Comparison of ENCODE assay signal across 20 mouse cellular contexts in genomic region chr2:146551818-146552217, GRCm38 (mm10). TPM values are rescaled to one million over a fixed set of nuclear protein-coding genes. Genes with fewer than 3 reads are reported as not detected.
DNase-seq lines count a peak whose midpoint lies in the region; ATAC-seq and TF ChIP-seq lines count a peak whose summit lies in the region.
"Had no signal": no experiment of that assay in that cellular context is flagged by ENCODE, and none has a peak within 500 bp of the region (broad histone marks: within the 10 kb centered on the region; RNA-seq: fewer than 3 reads in every experiment).

No protein-coding gene starts in this region.

- no peak overlapping the region for H3K27ac ChIP-seq in lung, embryonic 14.5 days (ENCODE audit: low read depth)
- H3K27ac ChIP-seq in MEL (ENCODE audit: control insufficient read depth, low read depth, low read length) = no peak overlapping the region
- H3K27ac ChIP-seq: embryonic facial prominence, embryonic 13.5 days had no signal

- H3K4me3 ChIP-seq in lung, embryonic 14.5 days (ENCODE audit: low read depth, low read length) = no peak overlapping the region
- no peak overlapping the region for H3K4me3 ChIP-seq in MEL (ENCODE audit: control insufficient read depth in 1 of 2, insufficient read depth in 1 of 2, low read depth in 2 of 2, low read length in 2 of 2)
- H3K4me3 ChIP-seq: embryonic facial prominence, embryonic 13.5 days; forebrain, embryonic 13.5 days; heart, embryonic 12.5 days had no signal

- no peaks in the 10 kb centered on the region for H3K4me1 ChIP-seq in lung, embryonic 14.5 days (ENCODE audit: insufficient read depth)
- H3K4me1 ChIP-seq in MEL (ENCODE audit: control insufficient read depth in 1 of 2, insufficient read depth in 2 of 2, low read length in 2 of 2) = peaks cover 5 to 20% of the 10 kb centered on the region in 2 experiments

- H3K9me3 ChIP-seq in lung, embryonic 14.5 days (ENCODE audit: low read depth, low read length) = no peaks in the 10 kb centered on the region
- H3K9me3 ChIP-seq in MEL (replicated peaks; ENCODE audit: insufficient read depth, low read length) = no peaks in the 10 kb centered on the region
- H3K9me3 ChIP-seq: embryonic facial prominence, embryonic 13.5 days; forebrain, embryonic 13.5 days; heart, embryonic 12.5 days had no signal

- TF ChIP-seq RAD21 in MEL (IDR thresholded peaks at IDR 0.05; ENCODE audit: low read depth, low read length) = no peak

- TF ChIP-seq POLR2A in MEL (IDR thresholded peaks at IDR 0.05; ENCODE audit: control insufficient read depth in 1 of 2, insufficient read depth in 1 of 2, low read depth in 1 of 2, low read length in 2 of 2, poor library complexity in 1 of 2) = no peak

- H3K36me3 ChIP-seq in lung, embryonic 14.5 days (ENCODE audit: insufficient read depth) = no peaks in the 10 kb centered on the region
- H3K36me3 ChIP-seq in MEL (ENCODE audit: control insufficient read depth in 1 of 2, insufficient read depth in 2 of 2, low read length in 2 of 2) = peaks cover 0 to 22% of the 10 kb centered on the region in 2 experiments; a peak in 2 of 4 replicates
- H3K36me3 ChIP-seq: embryonic facial prominence, embryonic 13.5 days; heart, embryonic 12.5 days had no signal

- no peak for ATAC-seq in lung, embryonic 14.5 days (ENCODE audit: insufficient read depth)
- ATAC-seq: activated CD4-positive, CD25-positive, alpha-beta regulatory T cell, adult 4 months; forebrain, embryonic 13.5 days; forebrain, postnatal 0 days; Patski had no signal

- peak; percentile 35 for DNase-seq in kidney, adult 11 months
- no peak for DNase-seq in kidney, postnatal 4 days
- DNase-seq in kidney, postnatal 14 days = peak; percentile 24
- no peak for DNase-seq in kidney, postnatal 10 days
- peak; percentile 51 for DNase-seq in lung, embryonic 14.5 days
- no peak for DNase-seq in lung, postnatal 25 days (ENCODE audit: low spot score)
- DNase-seq in MEL (ENCODE audit: low read depth, low spot score) = peak; percentile 28
- DNase-seq in left cerebral cortex, postnatal 4 days = no peak
- DNase-seq: adrenal gland, adult 2 months; adrenal gland, postnatal 25 days; cerebellum, adult 18-20 months; cerebellum, adult 9-11 months; cerebellum, postnatal 36 days; forebrain, postnatal 0 days; gastrocnemius, postnatal 14 days had no signal

- no peak overlapping the region for H3K4me2 ChIP-seq in lung, embryonic 14.5 days
- H3K4me2 ChIP-seq: embryonic facial prominence, embryonic 13.5 days; forebrain, embryonic 13.5 days; heart, embryonic 12.5 days had no signal

- no peak for TF ChIP-seq CTCF in lung, embryonic 14.5 days (IDR thresholded peaks at IDR 0.05; ENCODE audit: low read depth)
- no peak for TF ChIP-seq CTCF in MEL (IDR thresholded peaks at IDR 0.05 in 2 of 3, conservative IDR thresholded peaks at IDR 0.05 in 1 of 3; ENCODE audit: control insufficient read depth in 1 of 3, insufficient read depth in 1 of 3, low read depth in 2 of 3, low read length in 3 of 3, poor library complexity in 1 of 3, severe bottlenecking in 1 of 3)

- H3K27me3 ChIP-seq in lung, embryonic 14.5 days (ENCODE audit: insufficient read depth, low read length) = no peaks in the 10 kb centered on the region
- H3K27me3 ChIP-seq in MEL (ENCODE audit: control insufficient read depth in 1 of 2, insufficient read depth in 2 of 2, low read length in 2 of 2) = no peaks in the 10 kb centered on the region
- H3K27me3 ChIP-seq: embryonic facial prominence, embryonic 13.5 days; forebrain, embryonic 13.5 days; heart, embryonic 12.5 days had no signal

- TF ChIP-seq EP300 in MEL (IDR thresholded peaks at IDR 0.05; ENCODE audit: low read depth in 1 of 2, low read length in 2 of 2) = no peak

- WGBS in lung, embryonic 14.5 days = 55% methylated on average over 4 of the region's 4 CpGs

- intact Hi-C loops in left cerebral cortex, postnatal 4 days (cut with DNase I) = no loop called here

- H3K79me2 ChIP-seq in MEL (ENCODE audit: control insufficient read depth, insufficient read depth, low read length, poor library complexity) = no peaks in the 10 kb centered on the region

- no peak overlapping the region for H3K9ac ChIP-seq in lung, embryonic 14.5 days
- H3K9ac ChIP-seq in MEL (ENCODE audit: control insufficient read depth, low read depth, low read length, poor library complexity, severe bottlenecking) = no peak overlapping the region
- H3K9ac ChIP-seq: embryonic facial prominence, embryonic 13.5 days; forebrain, embryonic 13.5 days; forebrain, postnatal 0 days; heart, embryonic 12.5 days had no signal

TF ChIP-seq in MEL, 35 proteins besides CTCF, POLR2A, EP300 and RAD21:
- TF ChIP-seq GABPA (IDR thresholded peaks at IDR 0.05; ENCODE audit: low read depth, low read length) (no peak), CHD1 (IDR thresholded peaks at IDR 0.05; ENCODE audit: low read depth, low read length) (no peak), ZKSCAN1 (IDR thresholded peaks at IDR 0.05; ENCODE audit: low read depth, low read length) (no peak), MYC (IDR thresholded peaks at IDR 0.05; ENCODE audit: low read depth, low read length) (no peak), TBP (IDR thresholded peaks at IDR 0.05; ENCODE audit: low read depth, low read length) (no peak), NRF1 (IDR thresholded peaks at IDR 0.05; ENCODE audit: insufficient read depth, low read depth, low read length, poor library complexity, severe bottlenecking) (no peak)
TF ChIP-seq in MEL: peak in this region for 0.

RNA-seq across cellular contexts. Expression of gene Ralgapa2, which starts 39.7 kb away (rescaled TPM):
- polyA plus RNA-seq in lung, embryonic 14.5 days (2014; fragmentation: Nextera tagmentation; extraction: Ambion mirVana) = 8.1 and 8.7 TPM in 2 replicates
- total RNA-seq in MEL (2012; rRNA removed) = 9.2 and 9.4 TPM in 2 replicates
- 1 to 10 TPM in 1 of 2 experiments, not detected in 1; 9.6 TPM for polyA plus RNA-seq in MEL (2012; ENCODE audit: insufficient read depth in 1 of 2, insufficient read length in 2 of 2, low read depth in 1 of 2, low replicate concordance in 2 of 2, missing spikeins in 1 of 2)
- 10 to 100 TPM; 42.1 to 42.5 TPM for total RNA-seq in left cerebral cortex, postnatal 4 days (2021)

Comparison
In these comparisons a context has a peak if more than half of its experiments do, and no peak if none do; other contexts are left out.
1. DNase-seq: peak in kidney, adult 11 months (single experiment), kidney, postnatal 14 days (single experiment), lung, embryonic 14.5 days (single experiment) and MEL (single experiment); none in kidney, postnatal 4 days (0 of 2), kidney, postnatal 10 days (single experiment), lung, postnatal 25 days (single experiment) and left cerebral cortex, postnatal 4 days (single experiment).